Mouse (Mus musculus) E14TG2a.4 (cell line): ENCODE data around the gene Gm20388.
"Not testable (repeated sequence)": the region's sequence is repeated elsewhere in the genome, so short reads cannot be mapped to it uniquely, and the experiment has no call there.

Source experiments
- CTCF ChIP-seq: conservative IDR thresholded peaks from 2 replicates; pipeline ENCODE4 v1.5.1; 2014; ENCODE audit warnings: low read length
- NANOG ChIP-seq: IDR thresholded peaks from 2 replicates; pipeline ENCODE4 v1.6.1; 2014; ENCODE audit warnings: borderline replicate concordance, low read length, mixed read lengths
- POU5F1 ChIP-seq: IDR thresholded peaks from 2 replicates; pipeline ENCODE4 v1.6.1; 2014; ENCODE audit warnings: low read length, borderline replicate concordance

DNA sequence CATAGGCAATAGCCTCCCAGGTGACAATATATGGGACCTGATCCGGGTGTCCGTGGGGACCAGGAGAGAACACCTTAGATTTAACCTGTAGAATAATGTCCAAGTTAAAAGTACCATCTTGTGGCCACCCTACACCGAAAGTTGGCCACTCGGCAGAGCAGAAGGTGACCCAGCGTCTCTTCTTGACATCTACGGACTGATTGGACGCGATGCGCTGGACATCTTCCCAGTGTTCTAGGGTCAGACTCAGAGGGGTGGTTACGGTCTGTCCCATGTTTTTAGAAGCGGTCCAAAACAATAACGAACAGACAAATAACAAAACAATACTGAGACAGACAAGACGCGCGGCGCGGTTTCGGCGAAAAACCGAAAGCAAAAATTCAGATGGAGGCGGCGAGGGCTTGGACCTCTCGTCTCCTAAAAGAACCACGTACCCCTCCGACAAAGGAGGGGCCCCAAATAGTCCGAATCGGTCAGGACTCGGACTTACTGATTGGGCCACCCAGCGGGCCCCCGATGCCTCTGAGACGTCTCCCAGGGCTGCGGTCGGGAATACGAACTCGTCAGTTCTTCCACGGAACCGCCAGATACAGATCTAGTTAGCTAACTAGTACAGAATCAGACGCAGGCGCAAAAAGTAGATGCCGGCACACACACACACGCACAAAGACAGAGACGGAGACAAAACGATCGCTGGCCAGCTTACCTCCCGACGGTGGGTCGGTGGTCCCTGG lies 3522.8 kb downstream of the Gm20388 start:
- not testable (repeated sequence) for TF ChIP-seq CTCF, POU5F1, NANOG
